Mouse (Mus musculus) ZHBTc4 (cell line): Measurements from ENCODE around the gene Bace1.

Experiments
- DNase-seq: peaks from one replicate; pipeline ENCODE4 v3.0.0-alpha.2; 2011; ENCODE audit warnings: low read depth, low spot score

The Bace1 gene

GRCm38 (mm10) chr9:45838434-45839138 is at the start of gene Bace1:
Gene Bace1 (plus strand): TSS chr9:45838580.
- DNase-seq, result peak; percentile 78

DNA sequence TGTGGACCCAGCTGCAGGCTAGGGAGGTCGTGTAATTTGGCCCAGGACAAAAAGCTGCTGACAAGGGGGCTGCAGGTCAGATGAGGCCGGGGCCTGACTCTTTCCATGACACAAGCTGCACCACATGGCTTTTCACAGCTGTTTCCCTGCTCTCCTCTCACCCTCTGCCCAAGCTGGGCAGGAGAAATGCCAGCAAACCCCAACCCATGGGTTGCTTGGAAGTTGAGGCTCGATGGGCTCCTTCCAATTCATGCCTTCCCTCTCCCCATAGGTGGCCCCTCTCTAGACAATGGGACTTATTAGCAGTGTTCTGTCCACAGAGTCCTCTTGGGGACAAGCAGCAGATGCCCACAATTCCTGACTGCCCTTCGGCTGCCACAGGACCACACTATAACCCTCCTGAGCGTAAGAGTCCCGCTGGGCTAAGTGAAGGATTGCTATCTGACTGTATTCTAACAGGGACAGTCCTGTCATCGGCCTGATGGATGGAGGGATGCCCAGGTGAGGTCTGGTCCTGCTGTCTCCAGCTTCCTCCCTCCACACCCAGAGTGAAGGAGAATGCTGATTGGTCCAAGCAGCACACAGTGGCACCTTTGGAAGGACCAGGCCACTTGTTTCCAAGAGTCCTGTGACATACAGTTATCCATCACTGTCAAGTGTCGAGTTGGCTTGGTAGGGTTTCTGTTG is 46.8 kb upstream of the Bace1 start:
- no peak for DNase-seq

- DNase-seq, result no peak
These were observed 46.1 kb upstream of the Bace1 start for GRCm38 (mm10) chr9:45792235-45792634.

GRCm38 (mm10) chr9:45793697-45794096 is 44.7 kb upstream of the Bace1 start:
- no peak for DNase-seq

DNA sequence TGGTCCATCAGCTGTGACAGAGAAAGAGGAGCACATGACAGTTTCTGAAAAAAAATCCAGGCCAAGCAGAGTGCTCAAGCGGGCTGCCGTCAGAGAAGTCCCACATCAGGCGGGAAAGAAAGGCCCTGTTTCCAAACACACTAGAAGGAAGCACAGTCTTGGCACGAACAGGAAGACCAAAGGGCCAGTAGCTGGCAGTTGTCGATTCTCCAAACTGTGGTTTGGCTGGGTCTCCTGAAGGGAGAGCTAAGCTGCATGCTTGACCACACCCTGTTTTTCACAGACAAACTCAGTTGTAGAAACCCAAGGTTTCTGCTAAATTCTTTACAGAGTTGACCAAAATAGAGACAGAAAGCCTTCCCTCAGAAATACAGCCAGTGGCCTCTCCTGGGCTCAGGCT is 42.7 kb upstream of the Bace1 start:
- DNase-seq, result no peak

- peak; percentile 53 for DNase-seq
These were observed 41.1 kb upstream of the Bace1 start for GRCm38 (mm10) chr9:45797271-45797670.

GRCm38 (mm10) chr9:45798467-45799164 is 39.8 kb upstream of the Bace1 start:
- DNase-seq, result no peak

DNA sequence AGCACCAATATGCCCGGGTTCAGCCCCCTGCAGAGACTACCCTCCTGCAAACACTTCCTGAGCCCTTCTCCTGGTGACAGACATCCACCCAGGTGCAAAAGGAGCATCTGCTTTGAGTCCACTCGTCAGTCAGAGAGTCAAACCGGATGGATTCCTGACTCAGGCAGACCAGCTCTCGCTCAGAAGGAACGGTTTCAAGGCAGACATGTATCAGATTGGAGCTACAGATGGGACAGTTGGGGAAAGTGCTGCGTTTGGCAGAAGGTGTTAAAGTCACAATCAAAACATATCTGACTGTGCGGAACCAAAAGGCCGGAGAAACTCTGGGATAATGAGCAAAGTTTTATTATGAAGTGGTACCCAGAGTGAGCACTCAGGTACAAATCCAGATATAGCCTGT is 39.0 kb upstream of the Bace1 start:
- no peak for DNase-seq

- DNase-seq, result no peak
These were observed 35.2 kb upstream of the Bace1 start for GRCm38 (mm10) chr9:45803070-45803774.

- no peak for DNase-seq
These were observed 31.5 kb upstream of the Bace1 start for GRCm38 (mm10) chr9:45806847-45807246.

DNA sequence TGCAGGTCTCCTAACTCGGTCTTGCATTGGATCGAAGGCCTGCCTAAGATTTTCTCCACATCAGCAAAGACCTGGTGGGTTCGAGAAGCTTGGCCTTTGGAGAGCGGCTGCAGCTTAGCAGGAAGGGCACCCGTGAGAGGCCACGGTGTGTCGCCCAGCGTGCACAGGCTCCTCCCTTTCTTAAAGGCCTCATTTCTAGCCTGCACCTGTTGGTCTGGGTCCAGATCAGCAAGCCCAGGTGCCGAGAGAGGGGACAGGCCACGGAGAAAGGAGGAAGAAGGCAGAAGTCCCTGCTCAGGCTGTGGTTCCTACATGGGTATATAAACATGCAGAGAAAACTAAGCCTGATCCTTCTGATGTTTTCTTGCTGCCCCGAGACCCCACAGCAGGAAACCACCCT is 31.0 kb upstream of the Bace1 start:
- DNase-seq, result no peak

GRCm38 (mm10) chr9:45807761-45808160 is 30.6 kb upstream of the Bace1 start:
- no peak for DNase-seq

DNA sequence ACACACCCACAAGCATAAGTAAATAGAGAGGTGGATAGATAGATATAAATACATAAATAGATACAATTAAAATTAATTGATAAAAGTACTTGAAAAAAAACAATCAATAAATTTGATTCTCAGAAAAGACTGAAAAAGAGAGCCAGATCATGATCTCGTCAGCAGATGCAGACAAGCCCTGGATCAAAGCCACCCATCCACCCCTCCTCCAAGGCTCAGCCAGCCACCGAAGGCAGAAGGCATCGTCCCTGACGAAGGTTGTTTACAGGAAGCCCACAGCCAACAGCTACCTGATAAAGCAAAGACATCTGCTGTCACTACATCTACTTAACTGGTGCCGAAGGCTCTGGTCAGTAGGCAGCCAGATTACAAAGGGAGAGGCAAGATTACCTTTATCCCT is 26.4 kb upstream of the Bace1 start:
- no peak for DNase-seq

DNA sequence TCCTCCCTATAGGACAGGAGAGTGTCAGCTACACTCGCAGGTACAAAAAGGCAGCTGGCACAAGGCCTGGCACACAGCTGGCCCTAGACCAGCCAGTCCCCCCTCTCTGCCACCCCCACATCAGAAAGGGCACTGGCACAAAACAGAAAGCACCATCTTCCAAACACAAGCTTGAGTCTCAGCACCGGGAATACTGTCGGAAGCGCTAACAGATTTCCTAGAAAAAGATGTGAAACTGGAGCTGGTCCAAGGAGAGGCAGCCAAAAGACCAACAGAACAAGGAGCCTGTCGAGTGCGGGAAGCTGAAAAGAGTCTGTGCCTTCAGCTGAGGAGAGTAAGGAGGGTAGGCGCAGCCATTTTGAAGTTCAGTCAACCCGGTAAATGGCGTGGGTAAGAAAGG is 23.3 kb upstream of the Bace1 start:
- no peak for DNase-seq

- peak; percentile 29 for DNase-seq
These were observed 22.9 kb upstream of the Bace1 start for GRCm38 (mm10) chr9:45815525-45815924.

DNA sequence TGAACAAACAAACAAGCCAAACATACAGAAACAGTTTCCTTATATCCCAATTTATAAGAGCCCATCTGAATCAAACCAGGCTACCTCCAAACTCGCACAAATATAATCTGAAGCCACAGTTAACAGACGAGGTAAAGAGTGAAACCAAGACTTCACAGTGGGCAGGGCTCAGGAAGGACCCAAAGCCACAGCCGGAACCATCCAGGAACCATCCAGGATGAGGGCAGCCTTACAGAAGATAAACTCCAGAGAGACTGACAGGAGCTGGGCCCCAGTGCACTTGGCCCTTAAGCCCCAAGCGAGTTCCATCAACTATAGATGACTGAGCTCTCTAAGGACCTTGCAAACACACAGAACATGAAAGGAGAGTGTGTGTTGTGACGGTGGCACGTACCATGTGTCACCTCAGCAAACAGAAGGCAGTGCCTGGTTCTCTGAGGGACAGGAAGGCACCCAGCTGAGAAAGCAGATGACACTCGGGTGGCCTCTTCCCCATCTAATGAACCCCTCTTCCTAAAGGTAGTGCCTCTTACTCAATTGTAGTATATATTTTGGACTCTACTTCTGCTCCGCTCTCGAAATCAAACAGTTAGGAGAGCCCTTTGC is 19.9 kb upstream of the Bace1 start:
- no peak for DNase-seq

DNA sequence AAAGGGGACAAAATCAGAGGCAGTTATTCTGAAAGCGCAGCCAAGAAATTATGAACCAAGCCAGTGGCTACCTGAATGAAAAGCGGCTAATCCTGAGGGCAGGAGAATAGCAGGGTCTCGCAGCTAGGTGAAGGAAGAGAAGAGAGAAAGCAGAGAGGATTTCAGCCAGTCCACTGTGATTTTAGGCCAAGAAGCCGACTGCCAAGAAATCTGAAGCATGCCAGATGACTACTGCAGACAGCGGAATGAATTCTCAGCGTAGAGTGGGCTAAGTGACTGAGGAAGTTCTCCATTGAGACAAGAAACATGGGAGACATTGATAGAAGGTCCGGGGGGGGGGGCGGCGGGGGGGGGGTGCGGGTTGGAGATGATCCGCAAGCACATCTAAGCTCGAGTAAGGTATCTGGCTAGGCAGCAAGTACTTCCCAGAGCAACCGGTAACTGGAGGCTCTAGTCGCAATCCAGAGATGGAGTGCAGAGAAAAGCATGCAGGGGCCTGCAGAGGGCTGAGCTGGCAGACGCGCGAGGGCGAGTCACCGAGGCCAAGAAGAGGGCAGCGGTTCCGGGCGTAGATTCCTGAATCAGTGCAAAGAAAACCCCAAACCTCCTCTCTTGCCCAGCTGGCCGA is 10.6 kb upstream of the Bace1 start:
- DNase-seq, result no peak

DNA sequence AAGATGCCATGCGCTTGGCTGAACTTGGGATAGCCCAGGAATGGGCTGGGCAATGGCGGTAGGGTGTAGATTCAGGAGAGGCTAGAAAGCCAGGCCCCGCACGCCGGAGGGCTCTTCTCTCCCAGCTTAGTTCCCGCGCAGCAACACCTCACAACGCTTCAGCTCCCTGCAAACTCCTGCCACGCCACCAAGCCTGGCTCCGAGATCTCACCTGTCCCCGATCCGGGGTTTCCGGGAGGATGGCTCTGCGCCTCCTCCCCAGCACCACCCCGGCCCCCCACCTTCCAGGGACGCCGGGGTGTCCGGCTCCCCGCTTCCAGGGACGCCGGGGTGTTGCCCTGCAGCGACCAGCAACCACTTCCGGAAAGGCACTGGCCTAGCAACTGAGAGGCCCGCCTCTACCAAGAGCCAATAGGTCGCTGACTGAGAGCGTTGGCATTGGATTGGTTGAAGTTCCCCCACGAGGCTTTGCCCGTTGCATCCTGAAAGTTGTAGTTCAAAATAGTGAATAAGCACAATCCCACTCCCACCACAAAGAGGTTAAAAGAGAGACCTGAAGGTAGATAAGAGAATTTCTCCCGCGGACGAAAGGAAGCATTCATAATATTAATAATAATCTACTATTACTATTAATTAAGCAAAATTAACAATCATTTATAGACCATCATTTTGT is 10.0 kb upstream of the Bace1 start, which contains the start of gene Cep164:
Gene Cep164 (minus strand): TSS at position 401 of the 673 bp plus-strand sequence.
- DNase-seq, result peak; percentile 93

DNA sequence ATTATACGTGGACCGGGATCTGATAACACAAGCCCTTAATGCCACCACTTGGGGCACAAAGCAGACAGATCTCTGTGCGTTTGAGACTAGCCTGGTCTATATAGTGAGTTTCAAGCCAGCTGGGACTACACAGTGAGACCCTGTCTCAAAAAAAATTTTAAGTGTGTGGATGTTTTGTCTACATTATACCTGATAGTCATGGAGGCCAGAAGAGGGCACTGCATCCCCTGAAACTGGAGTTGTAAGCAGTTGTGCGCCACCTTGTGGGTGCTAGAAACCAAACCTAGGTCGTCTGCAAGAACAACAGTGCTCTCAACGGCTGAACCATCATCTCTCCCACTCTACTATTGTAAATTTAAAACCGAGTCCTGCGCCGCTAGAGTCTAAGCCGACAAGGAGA is 9.3 kb upstream of the Bace1 start:
- DNase-seq, result peak; percentile 97

- DNase-seq, result no peak
These were observed 5.5 kb upstream of the Bace1 start for GRCm38 (mm10) chr9:45832898-45833297.

GRCm38 (mm10) chr9:45833461-45833860 is 4.9 kb upstream of the Bace1 start:
- DNase-seq, result peak; percentile 56
